Mouse (Mus musculus): Measurements from ENCODE around the gene Olfr1404. TPM values are rescaled to one million over a fixed set of nuclear protein-coding genes. Genes with fewer than 3 reads are reported as not detected.

Olfr1404 gene
- total and polyA plus RNA-seq, 3 experiments, result not detected

DNA sequence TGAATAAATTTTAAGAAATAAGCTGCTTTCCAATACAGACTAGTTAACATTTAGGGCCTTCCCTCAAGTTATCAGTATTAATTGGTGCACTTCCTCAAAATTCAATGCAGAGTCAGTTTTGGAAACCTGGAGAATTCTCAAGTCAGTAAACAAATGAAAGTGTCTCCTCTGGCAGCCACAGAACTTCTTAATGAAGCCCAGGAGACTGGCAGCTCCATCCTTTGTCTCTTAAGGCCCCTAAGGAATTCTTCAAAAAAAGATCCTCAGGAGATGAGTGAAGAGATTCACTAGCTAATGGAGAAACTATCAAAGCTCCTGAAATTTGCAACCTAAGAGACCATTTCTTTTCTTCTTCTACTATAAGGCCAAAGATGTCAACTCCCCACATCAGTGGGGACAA, 53.5 kb downstream of the Olfr1404 start, which contains the start of gene Olfr418:
TSS of gene Olfr418 (plus strand) at position 301 of the 400 bp plus-strand sequence.
- no peaks in the 10 kb centered on the region for H3K9me3 ChIP-seq (replicated peaks; ENCODE audit: insufficient read depth, low read length)
- H3K27ac ChIP-seq (ENCODE audit: control insufficient read depth, low read depth, low read length), result no peak within 1 kb of the TSS
- TF ChIP-seq ETS1 (IDR thresholded peaks at IDR 0.05; ENCODE audit: low read depth, low read length) (no peak), MYC (IDR thresholded peaks at IDR 0.05; ENCODE audit: low read depth, low read length) (no peak), CHD2 (IDR thresholded peaks at IDR 0.05; ENCODE audit: low read length) (no peak), TCF12 (IDR thresholded peaks at IDR 0.05; ENCODE audit: low read depth, low read length) (no peak), GATA1 (IDR thresholded peaks at IDR 0.05; ENCODE audit: low read depth, low read length) (no peak), USF1 (IDR thresholded peaks at IDR 0.05; ENCODE audit: low read depth, low read length) (no peak), POLR2AphosphoS5 (IDR thresholded peaks at IDR 0.05; ENCODE audit: borderline replicate concordance, low read depth, low read length) (no peak), EP300 (IDR thresholded peaks at IDR 0.05; ENCODE audit: low read depth in 1 of 2, low read length in 2 of 2) (no peak), MEF2A (IDR thresholded peaks at IDR 0.05; ENCODE audit: extremely low read depth, insufficient replicate concordance, low read depth, low read length, poor library complexity, severe bottlenecking) (no peak), HCFC1 (IDR thresholded peaks at IDR 0.05; ENCODE audit: low read depth, low read length) (no peak), ZC3H11A (IDR thresholded peaks at IDR 0.05; ENCODE audit: low read depth, low read length) (no peak), SIN3A (IDR thresholded peaks at IDR 0.05; ENCODE audit: low read length) (no peak), KAT2A (conservative IDR thresholded peaks at IDR 0.05; ENCODE audit: low read depth, low read length) (no peak), NRF1 (IDR thresholded peaks at IDR 0.05; ENCODE audit: insufficient read depth, low read depth, low read length, poor library complexity, severe bottlenecking) (no peak), ELF1 (IDR thresholded peaks at IDR 0.05; ENCODE audit: low read depth, low read length) (no peak)
- H3K79me2 ChIP-seq (ENCODE audit: control insufficient read depth, insufficient read depth, low read length, poor library complexity), result no peaks in the 10 kb centered on the region
- no peak within 1 kb of the TSS for H3K9ac ChIP-seq (ENCODE audit: control insufficient read depth, low read depth, low read length, poor library complexity, severe bottlenecking)
- H3K4me1 ChIP-seq (ENCODE audit: control insufficient read depth in 1 of 2, insufficient read depth in 2 of 2, low read length in 2 of 2), result 0 out of 4 replicates have a peak, but pooled peaks cover 0 to 2% of the 10 kb centered on the region in 2 experiments
- no peak for DNase-seq (ENCODE audit: low read depth, low spot score)
- no peak within 1 kb of the TSS for H3K4me3 ChIP-seq (ENCODE audit: control insufficient read depth in 1 of 2, insufficient read depth in 1 of 2, low read depth in 2 of 2, low read length in 2 of 2)
- no peaks in the 10 kb centered on the region; a peak in 1 of 4 replicates for H3K27me3 ChIP-seq (ENCODE audit: control insufficient read depth in 1 of 2, insufficient read depth in 2 of 2, low read length in 2 of 2)
- H3K36me3 ChIP-seq (ENCODE audit: control insufficient read depth in 1 of 2, insufficient read depth in 2 of 2, low read length in 2 of 2), result no peaks in the 10 kb centered on the region; a peak in 1 of 4 replicates

Other genes starting within 250 kb of the Olfr1404 start
- gene Olfr1408, start 75.0 kb upstream of the Olfr1404 start, total RNA-seq (2012; rRNA removed), result not detected in 2 replicates
- gene Olfr1408, start 75.0 kb upstream of the Olfr1404 start, polyA plus RNA-seq (2012; ENCODE audit: insufficient read depth in 1 of 2, insufficient read length in 2 of 2, low read depth in 1 of 2, low replicate concordance in 2 of 2, missing spikeins in 1 of 2), result not detected
- gene Olfr1406, start 21.8 kb upstream of the Olfr1404 start, total RNA-seq (2012; rRNA removed), result not detected in 2 replicates
- gene Olfr1406, start 21.8 kb upstream of the Olfr1404 start, polyA plus RNA-seq (2012; ENCODE audit: insufficient read depth in 1 of 2, insufficient read length in 2 of 2, low read depth in 1 of 2, low replicate concordance in 2 of 2, missing spikeins in 1 of 2), result not detected
- gene Olfr218, start 14.6 kb upstream of the Olfr1404 start, total RNA-seq (2012; rRNA removed), result not detected in 2 replicates
- not detected for gene Olfr218, start 14.6 kb upstream of the Olfr1404 start, polyA plus RNA-seq (2012; ENCODE audit: insufficient read depth in 1 of 2, insufficient read length in 2 of 2, low read depth in 1 of 2, low replicate concordance in 2 of 2, missing spikeins in 1 of 2)
- 2.0 and 2.6 TPM in 2 replicates for gene Fcer1a, start 14.8 kb downstream of the Olfr1404 start, total RNA-seq (2012; rRNA removed)
- gene Fcer1a, start 14.8 kb downstream of the Olfr1404 start, polyA plus RNA-seq (2012; ENCODE audit: insufficient read depth in 1 of 2, insufficient read length in 2 of 2, low read depth in 1 of 2, low replicate concordance in 2 of 2, missing spikeins in 1 of 2), result under 1 TPM in 1 of 2 experiments, not detected in 1; 0.42 TPM
- gene Olfr418, start 53.6 kb downstream of the Olfr1404 start, total RNA-seq (2012; rRNA removed), result not detected in 2 replicates
- not detected for gene Olfr418, start 53.6 kb downstream of the Olfr1404 start, polyA plus RNA-seq (2012; ENCODE audit: insufficient read depth in 1 of 2, insufficient read length in 2 of 2, low read depth in 1 of 2, low replicate concordance in 2 of 2, missing spikeins in 1 of 2)
- gene Mptx2, start 65.4 kb downstream of the Olfr1404 start, total RNA-seq (2012; rRNA removed), result not detected in 2 replicates
- not detected for gene Mptx2, start 65.4 kb downstream of the Olfr1404 start, polyA plus RNA-seq (2012; ENCODE audit: insufficient read depth in 1 of 2, insufficient read length in 2 of 2, low read depth in 1 of 2, low replicate concordance in 2 of 2, missing spikeins in 1 of 2)
- gene Ackr1, start 121.4 kb downstream of the Olfr1404 start, total RNA-seq (2012; rRNA removed), result 0.19 and 0.20 TPM in 2 replicates
- gene Ackr1, start 121.4 kb downstream of the Olfr1404 start, polyA plus RNA-seq (2012; ENCODE audit: insufficient read depth in 1 of 2, insufficient read length in 2 of 2, low read depth in 1 of 2, low replicate concordance in 2 of 2, missing spikeins in 1 of 2), result under 1 TPM in 1 of 2 experiments, not detected in 1; 0.42 TPM
- gene Aim2, start 138.5 kb downstream of the Olfr1404 start, total RNA-seq (2012; rRNA removed), result 2.3 TPM in 2 replicates
- 1 to 10 TPM in 1 of 2 experiments, not detected in 1; 9.1 TPM for gene Aim2, start 138.5 kb downstream of the Olfr1404 start, polyA plus RNA-seq (2012; ENCODE audit: insufficient read depth in 1 of 2, insufficient read length in 2 of 2, low read depth in 1 of 2, low replicate concordance in 2 of 2, missing spikeins in 1 of 2)
- 0.19 and 0.20 TPM in 2 replicates for gene Cadm3, start 155.3 kb downstream of the Olfr1404 start, total RNA-seq (2012; rRNA removed)
- gene Cadm3, start 155.3 kb downstream of the Olfr1404 start, polyA plus RNA-seq (2012; ENCODE audit: insufficient read depth in 1 of 2, insufficient read length in 2 of 2, low read depth in 1 of 2, low replicate concordance in 2 of 2, missing spikeins in 1 of 2), result under 1 TPM in 1 of 2 experiments, not detected in 1; 0.03 TPM